Mouse (Mus musculus) bone marrow, adult 2 months (tissue): ENCODE measurements around the gene Ppih. TPM values are rescaled to one million over a fixed set of nuclear protein-coding genes. Genes with fewer than 3 reads are reported as not detected.

Experiments used
- H3K27ac ChIP-seq: fragments of 200-500 bp; 2 replicates; pipeline ENCODE4 v1.5.1; 2012; ENCODE audit warnings: low read depth, mild to moderate bottlenecking, control low read depth, inconsistent platforms, low read length; ENCODE audit not compliant: control insufficient read depth, poor library complexity, insufficient read depth
- H3K4me1 ChIP-seq: fragments of 200-500 bp; 2 replicates; pipeline ENCODE4 v1.6.1; 2011; ENCODE audit warnings: low read length; ENCODE audit not compliant: control insufficient read depth, insufficient read depth
- H3K4me3 ChIP-seq: fragments of 200-500 bp; replicated peaks from 2 replicates; pipeline ENCODE3; 2011; ENCODE audit warnings: mild to moderate bottlenecking, low read depth, low read length, control low read depth; ENCODE audit not compliant: control insufficient read depth
- CTCF ChIP-seq: fragments of 200-500 bp; IDR thresholded peaks from 2 replicates; pipeline ENCODE4 v1.5.1; 2011; ENCODE audit warnings: low read length, control low read depth; ENCODE audit not compliant: control insufficient read depth, insufficient read depth
- POLR2A ChIP-seq: fragments of 200-500 bp; IDR thresholded peaks from 2 replicates; pipeline ENCODE4 v1.6.1; 2011; ENCODE audit warnings: low read depth, mild to moderate bottlenecking, control low read depth, low read length, borderline replicate concordance; ENCODE audit not compliant: control insufficient read depth
- WGBS: fragments of 180-500 bp; shearing (Covaris S2); methylation state at CpG from one replicate; pipeline ENCODE4 v1.1.7; 2018; 5-methylcytosine and 5-hydroxymethylcytosine counted together
- polyA plus RNA-seq: library from polyadenylated mRNA; stranded (reverse); fragments of >200 nt; gene quantifications from 2 replicates; pipeline ENCODE4 v1.2.4, GENCODE M21; 2011; ENCODE audit warnings: low replicate concordance; ENCODE audit not compliant: missing spikeins, insufficient read depth, insufficient read length

Ppih gene
- polyA plus RNA-seq, 1 experiment = 99.6 TPM

GRCm38 (mm10) chr4:119333487-119333886, 13.1 kb upstream of the Ppih start:
- no peak overlapping the region for H3K4me3 ChIP-seq
- TF ChIP-seq CTCF = no peak
- no peak for TF ChIP-seq POLR2A
- no peak overlapping the region for H3K27ac ChIP-seq
- no peaks in the 10 kb centered on the region for H3K4me1 ChIP-seq
- 80% methylated on average over 6 of the region's 6 CpGs for WGBS

GRCm38 (mm10) chr4:119320896-119321550, 677 bp upstream of the Ppih start:
- H3K27ac ChIP-seq = no peak overlapping the region; the same call in 1 of the 2 replicates

GRCm38 (mm10) chr4:119313756-119314155, 6.6 kb downstream of the Ppih start:
- Histone ChIP-seq H3K4me1 (no peaks in the 10 kb centered on the region), H3K27ac (no peak overlapping the region), H3K4me3 (no peak overlapping the region)
- no peak for TF ChIP-seq CTCF
- no peak for TF ChIP-seq POLR2A
- WGBS = 48% methylated on average over 1 of the region's 1 CpGs

More at GRCm38 (mm10) chr4:119320896-119321550, 677 bp upstream of the Ppih start:
- 42% methylated on average over 10 of the region's 10 CpGs for WGBS
- Histone ChIP-seq H3K4me3 (no peak overlapping the region), H3K4me1 (no peaks in the 10 kb centered on the region; the same call in 1 of the 2 replicates)
- no peak for TF ChIP-seq POLR2A
- TF ChIP-seq CTCF = no peak

- TF ChIP-seq CTCF (no peak), POLR2A (no peak)
- no peak overlapping the region for H3K27ac ChIP-seq
- H3K4me3 ChIP-seq = no peak overlapping the region
- H3K4me1 ChIP-seq = no peaks in the 10 kb centered on the region
- 87% methylated on average over 5 of the region's 5 CpGs for WGBS
Measured at GRCm38 (mm10) chr4:119305418-119305817, 14.9 kb downstream of the Ppih start.

- WGBS = 78% methylated on average over 8 of the region's 8 CpGs
- TF ChIP-seq CTCF = no peak
- no peak for TF ChIP-seq POLR2A
- H3K4me1 ChIP-seq = no peaks in the 10 kb centered on the region
- no peak overlapping the region for H3K4me3 ChIP-seq
- no peak overlapping the region for H3K27ac ChIP-seq
Measured at GRCm38 (mm10) chr4:119303291-119303690, 17.1 kb downstream of the Ppih start.

- Histone ChIP-seq H3K27ac (no peak overlapping the region), H3K4me3 (no peak overlapping the region), H3K4me1 (no peaks in the 10 kb centered on the region)
- 76% methylated on average over 3 of the region's 3 CpGs for WGBS
- no peak for TF ChIP-seq POLR2A
- TF ChIP-seq CTCF = no peak
Measured at GRCm38 (mm10) chr4:119301777-119302176, 18.6 kb downstream of the Ppih start.

- WGBS = 87% methylated on average over 3 of the region's 3 CpGs
- TF ChIP-seq POLR2A (no peak), CTCF (no peak)
Measured at GRCm38 (mm10) chr4:119300761-119301160, 19.6 kb downstream of the Ppih start.

GRCm38 (mm10) chr4:119297361-119297760, 23.0 kb downstream of the Ppih start:
- Histone ChIP-seq H3K4me1 (no peaks in the 10 kb centered on the region), H3K27ac (no peak overlapping the region), H3K4me3 (no peak overlapping the region)
- no peak for TF ChIP-seq POLR2A
- no peak for TF ChIP-seq CTCF
- 61% methylated on average over 2 of the region's 2 CpGs for WGBS

More at GRCm38 (mm10) chr4:119300761-119301160, 19.6 kb downstream of the Ppih start:
- Histone ChIP-seq H3K4me1 (no peaks in the 10 kb centered on the region), H3K4me3 (no peak overlapping the region), H3K27ac (no peak overlapping the region)
